Mouse (Mus musculus): ENCODE data around the gene Celf2. TPM values are rescaled to one million over a fixed set of nuclear protein-coding genes. Genes with fewer than 3 reads are reported as not detected.

Celf2 gene
- total RNA-seq, 1 experiment, result 3.7 TPM

GRCm38 (mm10) chr2:7113738-7114137 is 395.6 kb downstream of the Celf2 start:
- no peak for TF ChIP-seq ZC3H11A (IDR thresholded peaks at IDR 0.05; ENCODE audit: borderline replicate concordance, low read depth, low read length)
- no peak for TF ChIP-seq MAFK (IDR thresholded peaks at IDR 0.05; ENCODE audit: insufficient read depth, low read depth, low read length)
- no peak for TF ChIP-seq CHD2 (IDR thresholded peaks at IDR 0.05; ENCODE audit: low read depth, low read length)
- TF ChIP-seq HCFC1 (IDR thresholded peaks at IDR 0.05; ENCODE audit: borderline replicate concordance, insufficient read depth, low read length), result no peak
- no peak for TF ChIP-seq ZNF384 (IDR thresholded peaks at IDR 0.05; ENCODE audit: low read depth, low read length)

GRCm38 (mm10) chr2:7112156-7112813 is 397.1 kb downstream of the Celf2 start:
- no peaks in the 10 kb centered on the region for H3K36me3 ChIP-seq (ENCODE audit: control insufficient read depth, insufficient read depth, low read length, poor library complexity, severe bottlenecking)
- no peak overlapping the region for H3K4me3 ChIP-seq (ENCODE audit: insufficient read depth in 1 of 2, low read depth in 1 of 2, low read length in 2 of 2, poor library complexity in 1 of 2, severe bottlenecking in 1 of 2)
- H3K27ac ChIP-seq (ENCODE audit: insufficient read depth, low read depth, low read length, poor library complexity, severe bottlenecking), result no peak overlapping the region
- no peaks in the 10 kb centered on the region for H3K9me3 ChIP-seq (ENCODE audit: control insufficient read depth, insufficient read depth, low read depth, low read length)
- no peak overlapping the region for H3K9ac ChIP-seq (ENCODE audit: insufficient read depth, low read depth, low read length, poor library complexity, severe bottlenecking)
- DNase-seq (ENCODE audit: low read depth, low spot score), result no peak
- peaks cover 0 to 2% of the 10 kb centered on the region in 2 experiments; a peak in 1 of 4 replicates for H3K4me1 ChIP-seq (ENCODE audit: control insufficient read depth in 2 of 2, insufficient read depth in 2 of 2, low read length in 2 of 2, poor library complexity in 1 of 2)
- in situ Hi-C loops (cut with MboI; ENCODE audit: low sequenced_read_pairs in 2 of 2, unreplicated experiment in 2 of 2), result no loop called here
- TF ChIP-seq MAFK (IDR thresholded peaks at IDR 0.05; ENCODE audit: insufficient read depth, low read depth, low read length) (no peak), CHD2 (IDR thresholded peaks at IDR 0.05; ENCODE audit: low read depth, low read length) (no peak), ZC3H11A (IDR thresholded peaks at IDR 0.05; ENCODE audit: borderline replicate concordance, low read depth, low read length) (no peak), ZNF384 (IDR thresholded peaks at IDR 0.05; ENCODE audit: low read depth, low read length) (no peak), HCFC1 (IDR thresholded peaks at IDR 0.05; ENCODE audit: borderline replicate concordance, insufficient read depth, low read length) (no peak)

More at GRCm38 (mm10) chr2:7113738-7114137, 395.6 kb downstream of the Celf2 start:
- no peaks in the 10 kb centered on the region for H3K36me3 ChIP-seq (ENCODE audit: control insufficient read depth, insufficient read depth, low read length, poor library complexity, severe bottlenecking)
- in situ Hi-C loops (cut with MboI; ENCODE audit: low sequenced_read_pairs in 2 of 2, unreplicated experiment in 2 of 2), result no loop called here
- no peak overlapping the region for H3K27ac ChIP-seq (ENCODE audit: insufficient read depth, low read depth, low read length, poor library complexity, severe bottlenecking)
- H3K9me3 ChIP-seq (ENCODE audit: control insufficient read depth, insufficient read depth, low read depth, low read length), result no peaks in the 10 kb centered on the region
- H3K4me3 ChIP-seq (ENCODE audit: insufficient read depth in 1 of 2, low read depth in 1 of 2, low read length in 2 of 2, poor library complexity in 1 of 2, severe bottlenecking in 1 of 2), result no peak overlapping the region
- no peak for DNase-seq (ENCODE audit: low read depth, low spot score)
- peaks cover 0 to 2% of the 10 kb centered on the region in 2 experiments; a peak in 1 of 4 replicates for H3K4me1 ChIP-seq (ENCODE audit: control insufficient read depth in 2 of 2, insufficient read depth in 2 of 2, low read length in 2 of 2, poor library complexity in 1 of 2)
- no peak overlapping the region for H3K9ac ChIP-seq (ENCODE audit: insufficient read depth, low read depth, low read length, poor library complexity, severe bottlenecking)

GRCm38 (mm10) chr2:7093414-7093813 is 415.9 kb downstream of the Celf2 start:
- in situ Hi-C loops (cut with MboI; ENCODE audit: low sequenced_read_pairs in 2 of 2, unreplicated experiment in 2 of 2), result no loop called here
- Histone ChIP-seq H3K9ac (ENCODE audit: insufficient read depth, low read depth, low read length, poor library complexity, severe bottlenecking) (no peak overlapping the region), H3K4me1 (ENCODE audit: control insufficient read depth in 2 of 2, insufficient read depth in 2 of 2, low read length in 2 of 2, poor library complexity in 1 of 2) (no peaks in the 10 kb centered on the region), H3K27ac (ENCODE audit: insufficient read depth, low read depth, low read length, poor library complexity, severe bottlenecking) (no peak overlapping the region), H3K36me3 (ENCODE audit: control insufficient read depth, insufficient read depth, low read length, poor library complexity, severe bottlenecking) (no peaks in the 10 kb centered on the region), H3K9me3 (ENCODE audit: control insufficient read depth, insufficient read depth, low read depth, low read length) (no peaks in the 10 kb centered on the region), H3K4me3 (ENCODE audit: insufficient read depth in 1 of 2, low read depth in 1 of 2, low read length in 2 of 2, poor library complexity in 1 of 2, severe bottlenecking in 1 of 2) (no peak overlapping the region)
- DNase-seq (ENCODE audit: low read depth, low spot score), result no peak
- TF ChIP-seq CHD2 (IDR thresholded peaks at IDR 0.05; ENCODE audit: low read depth, low read length) (no peak), MAFK (IDR thresholded peaks at IDR 0.05; ENCODE audit: insufficient read depth, low read depth, low read length) (no peak), ZC3H11A (IDR thresholded peaks at IDR 0.05; ENCODE audit: borderline replicate concordance, low read depth, low read length) (no peak), ZNF384 (IDR thresholded peaks at IDR 0.05; ENCODE audit: low read depth, low read length) (no peak), HCFC1 (IDR thresholded peaks at IDR 0.05; ENCODE audit: borderline replicate concordance, insufficient read depth, low read length) (no peak)

DNA sequence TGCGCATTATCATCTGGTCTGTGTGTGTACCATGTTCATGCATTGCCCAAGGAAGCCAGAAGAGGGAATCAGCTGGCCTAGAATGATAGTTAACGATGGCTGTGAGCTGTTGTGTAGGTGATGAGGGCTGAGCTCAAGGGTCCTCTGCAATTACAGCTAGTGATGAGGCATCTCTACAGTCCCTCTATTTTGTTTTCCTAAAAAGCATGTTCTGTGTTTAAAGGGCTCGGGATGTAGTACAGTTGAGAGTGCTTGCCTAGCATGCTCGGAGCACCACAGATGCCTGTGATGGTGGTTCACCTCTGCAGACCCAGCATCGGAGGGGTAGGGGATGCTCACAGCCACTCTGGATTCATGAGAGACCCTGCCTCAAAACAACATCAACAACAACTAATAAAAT is 416.7 kb downstream of the Celf2 start:
- Histone ChIP-seq H3K9me3 (ENCODE audit: control insufficient read depth, insufficient read depth, low read depth, low read length) (no peaks in the 10 kb centered on the region), H3K27ac (ENCODE audit: insufficient read depth, low read depth, low read length, poor library complexity, severe bottlenecking) (no peak overlapping the region), H3K36me3 (ENCODE audit: control insufficient read depth, insufficient read depth, low read length, poor library complexity, severe bottlenecking) (no peaks in the 10 kb centered on the region), H3K4me1 (ENCODE audit: control insufficient read depth in 2 of 2, insufficient read depth in 2 of 2, low read length in 2 of 2, poor library complexity in 1 of 2) (no peaks in the 10 kb centered on the region), H3K9ac (ENCODE audit: insufficient read depth, low read depth, low read length, poor library complexity, severe bottlenecking) (no peak overlapping the region), H3K4me3 (ENCODE audit: insufficient read depth in 1 of 2, low read depth in 1 of 2, low read length in 2 of 2, poor library complexity in 1 of 2, severe bottlenecking in 1 of 2) (no peak overlapping the region)
- TF ChIP-seq ZC3H11A (IDR thresholded peaks at IDR 0.05; ENCODE audit: borderline replicate concordance, low read depth, low read length) (no peak), HCFC1 (IDR thresholded peaks at IDR 0.05; ENCODE audit: borderline replicate concordance, insufficient read depth, low read length) (no peak), MAFK (IDR thresholded peaks at IDR 0.05; ENCODE audit: insufficient read depth, low read depth, low read length) (no peak), ZNF384 (IDR thresholded peaks at IDR 0.05; ENCODE audit: low read depth, low read length) (no peak), CHD2 (IDR thresholded peaks at IDR 0.05; ENCODE audit: low read depth, low read length) (no peak)
- in situ Hi-C loops (cut with MboI; ENCODE audit: low sequenced_read_pairs in 2 of 2, unreplicated experiment in 2 of 2), result no loop called here
- no peak for DNase-seq (ENCODE audit: low read depth, low spot score)

Data from ES-E14 (cell line).